Mouse (Mus musculus): ENCODE measurements at regions not wholly inside any gene's neighbourhood (a gene's known extent, or its start where the extent isn't known, plus 50 kb on each side); places are given as distances from the start of the nearest gene placed in this dataset.

- TF ChIP-seq CTCF (IDR thresholded peaks at IDR 0.05; ENCODE audit: borderline replicate concordance, insufficient read depth, low read depth, low read length), result no peak
- TF ChIP-seq POLR2A (IDR thresholded peaks at IDR 0.05; ENCODE audit: borderline replicate concordance, insufficient read depth, low read length), result no peak
Measured at GRCm38 (mm10) chr10:43743188-43744120, 158.1 kb downstream of the Qrsl1 start.
